Mouse (Mus musculus): ENCODE data around the gene Helt.

DNA sequence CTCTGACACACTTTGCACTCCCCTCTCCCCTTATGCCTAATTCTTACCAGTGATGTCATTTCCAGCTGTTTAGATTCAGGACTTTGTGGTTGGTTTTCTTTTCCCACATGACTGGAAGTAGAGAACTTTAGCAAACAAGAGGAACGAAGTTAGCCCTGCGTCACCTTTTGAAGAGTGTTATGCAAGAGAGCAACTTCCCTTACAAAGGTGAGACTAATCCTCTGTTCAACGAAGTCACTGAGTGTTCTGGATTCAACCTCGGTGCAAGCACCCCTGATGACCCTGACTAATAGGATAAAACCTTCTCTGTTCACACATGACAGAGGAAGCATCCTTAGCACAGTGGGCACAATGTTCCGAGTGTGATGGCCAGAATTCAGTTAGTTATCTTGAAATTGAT is 32.2 kb upstream of the Helt start:
- no peak for TF ChIP-seq POLR2A (IDR thresholded peaks at IDR 0.05; ENCODE audit: control insufficient read depth, low read depth, low read length)
- no peak for TF ChIP-seq CTCF (IDR thresholded peaks at IDR 0.05; ENCODE audit: control insufficient read depth, insufficient read depth, insufficient replicate concordance, low read depth, low read length)

Measured in testis, adult 2 months (tissue).